Mouse (Mus musculus): ENCODE results near the gene Rbms1. TPM values are rescaled to one million over a fixed set of nuclear protein-coding genes. Genes with fewer than 3 reads are reported as not detected.

Rbms1 gene
- polyA plus RNA-seq, 1 experiment from 2014 or later: 72.2 TPM

DNA sequence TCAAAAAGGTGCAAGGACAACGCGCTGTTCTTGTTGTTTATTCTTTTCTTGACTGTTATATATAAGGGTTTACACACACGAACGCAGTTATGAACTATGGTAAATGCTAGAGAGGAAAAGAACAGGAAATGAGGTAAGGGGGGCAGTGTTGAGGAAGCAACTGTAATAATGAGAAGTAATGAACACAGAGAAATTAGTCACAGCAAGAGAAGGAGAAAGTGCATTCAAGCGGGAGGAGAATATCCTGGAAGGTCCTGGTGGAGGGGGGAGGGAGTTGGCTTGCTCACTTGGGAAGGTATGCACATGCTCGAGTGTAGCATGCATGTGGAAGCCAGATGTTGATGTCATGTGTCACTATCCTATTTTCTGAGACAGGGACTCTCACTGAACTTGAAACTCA, 39.9 kb downstream of the Rbms1 start:
- no peaks in the 10 kb centered on the region for H3K9me3 ChIP-seq (ENCODE audit: control insufficient read depth, low read length)
- H3K4me2 ChIP-seq (ENCODE audit: low read depth, low read length): no peak overlapping the region
- 34% methylated on average over 6 of the region's 6 CpGs for WGBS
- H3K4me1 ChIP-seq (ENCODE audit: control insufficient read depth, insufficient read depth, low read length): peaks cover 13% of the 10 kb centered on the region
- H3K36me3 ChIP-seq (ENCODE audit: control insufficient read depth, insufficient read depth, low read length): no peaks in the 10 kb centered on the region
- H3K9ac ChIP-seq (ENCODE audit: low read depth, low read length): no peak overlapping the region
- no peak overlapping the region for H3K27ac ChIP-seq (ENCODE audit: low read length)
- no peak overlapping the region for H3K4me3 ChIP-seq (ENCODE audit: low read length)
- ATAC-seq: no peak
- H3K27me3 ChIP-seq (replicated peaks; ENCODE audit: control insufficient read depth, insufficient read depth, low read length): no peaks in the 10 kb centered on the region

DNA sequence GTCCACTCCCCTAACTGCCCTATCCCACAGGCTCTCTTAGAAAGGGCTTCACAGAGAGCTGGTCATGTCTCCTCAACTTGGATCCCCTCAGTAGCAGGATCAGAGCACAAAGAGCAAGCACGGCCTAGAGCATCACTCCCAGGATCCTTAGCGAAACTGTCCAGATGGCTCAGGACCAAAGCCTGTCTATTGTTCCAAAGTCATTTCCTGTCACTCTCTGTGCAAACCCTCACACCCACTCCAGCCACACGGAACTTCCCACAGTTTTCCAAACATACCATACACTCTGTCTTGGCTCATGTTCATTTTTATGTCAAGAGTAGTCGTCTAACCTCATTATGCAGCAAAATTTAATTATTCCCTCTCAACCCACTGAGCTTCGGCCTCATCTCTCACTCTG, 40.6 kb downstream of the Rbms1 start:
- Histone ChIP-seq H3K36me3 (ENCODE audit: control insufficient read depth, insufficient read depth, low read length) (no peaks in the 10 kb centered on the region), H3K9me3 (ENCODE audit: control insufficient read depth, low read length) (no peaks in the 10 kb centered on the region), H3K4me1 (ENCODE audit: control insufficient read depth, insufficient read depth, low read length) (peaks cover 13% of the 10 kb centered on the region), H3K4me2 (ENCODE audit: low read depth, low read length) (0 out of 2 replicates have a peak overlapping the region, but pooled peaks have one; percentile 3), H3K27me3 (replicated peaks; ENCODE audit: control insufficient read depth, insufficient read depth, low read length) (no peaks in the 10 kb centered on the region), H3K27ac (ENCODE audit: low read length) (peak overlapping the region; percentile 45; the same call in 1 of the 2 replicates), H3K9ac (ENCODE audit: low read depth, low read length) (no peak overlapping the region), H3K4me3 (ENCODE audit: low read length) (no peak overlapping the region)
- 0 out of 2 replicates have a peak, but pooled peaks have one; percentile 28 for ATAC-seq
- WGBS: 42% methylated on average over 5 of the region's 5 CpGs

DNA sequence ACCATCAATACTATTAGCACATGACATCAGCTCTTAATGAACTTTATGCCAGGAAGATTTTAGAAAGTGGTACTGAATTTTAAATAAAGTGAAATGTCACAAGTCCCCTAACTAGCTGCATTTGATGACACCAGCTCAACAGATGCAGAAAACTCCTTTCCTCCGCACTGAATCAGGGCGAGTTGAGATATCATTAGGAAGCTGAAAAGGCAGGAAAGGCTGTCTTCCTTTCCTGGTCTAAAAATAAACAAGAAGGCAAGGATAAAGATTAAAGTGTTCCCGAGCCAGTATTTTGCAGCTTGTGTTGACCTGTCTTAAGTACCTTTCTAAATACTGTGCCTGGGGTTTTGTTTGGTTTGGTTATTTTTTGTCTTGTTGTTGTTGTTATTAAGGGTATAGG, 42.9 kb downstream of the Rbms1 start:
- ATAC-seq: no peak
- WGBS: 40% methylated on average over 3 of the region's 3 CpGs
- no peak overlapping the region for H3K4me3 ChIP-seq (ENCODE audit: low read length)
- no peaks in the 10 kb centered on the region for H3K27me3 ChIP-seq (replicated peaks; ENCODE audit: control insufficient read depth, insufficient read depth, low read length)
- no peak overlapping the region for H3K4me2 ChIP-seq (ENCODE audit: low read depth, low read length)
- peaks cover 13% of the 10 kb centered on the region for H3K4me1 ChIP-seq (ENCODE audit: control insufficient read depth, insufficient read depth, low read length)
- H3K27ac ChIP-seq (ENCODE audit: low read length): no peak overlapping the region
- H3K9me3 ChIP-seq (ENCODE audit: control insufficient read depth, low read length): no peaks in the 10 kb centered on the region
- no peaks in the 10 kb centered on the region for H3K36me3 ChIP-seq (ENCODE audit: control insufficient read depth, insufficient read depth, low read length)
- no peak overlapping the region for H3K9ac ChIP-seq (ENCODE audit: low read depth, low read length)

DNA sequence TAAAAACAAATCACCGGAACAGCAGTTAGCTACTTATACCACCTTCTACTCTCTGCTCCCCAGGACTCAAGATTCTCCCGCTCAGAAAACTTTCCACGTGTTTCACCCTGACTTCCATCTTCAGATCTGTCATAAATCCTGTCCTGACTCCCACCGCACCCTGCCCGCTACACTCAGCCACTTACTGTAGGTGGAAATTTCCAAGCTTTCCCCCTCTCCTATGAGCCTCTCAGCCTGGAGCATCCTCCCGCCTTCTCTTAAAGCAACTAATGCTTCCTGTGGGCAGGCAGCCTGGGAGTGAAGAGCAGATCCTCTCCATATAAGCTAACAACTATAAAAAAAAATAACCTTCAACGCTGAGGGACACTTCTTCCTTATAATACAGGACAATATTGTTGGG, 44.6 kb downstream of the Rbms1 start:
- 80% methylated on average over 7 of the region's 7 CpGs for WGBS
- H3K27ac ChIP-seq (ENCODE audit: low read length): no peak overlapping the region
- no peaks in the 10 kb centered on the region for H3K9me3 ChIP-seq (ENCODE audit: control insufficient read depth, low read length)

DNA sequence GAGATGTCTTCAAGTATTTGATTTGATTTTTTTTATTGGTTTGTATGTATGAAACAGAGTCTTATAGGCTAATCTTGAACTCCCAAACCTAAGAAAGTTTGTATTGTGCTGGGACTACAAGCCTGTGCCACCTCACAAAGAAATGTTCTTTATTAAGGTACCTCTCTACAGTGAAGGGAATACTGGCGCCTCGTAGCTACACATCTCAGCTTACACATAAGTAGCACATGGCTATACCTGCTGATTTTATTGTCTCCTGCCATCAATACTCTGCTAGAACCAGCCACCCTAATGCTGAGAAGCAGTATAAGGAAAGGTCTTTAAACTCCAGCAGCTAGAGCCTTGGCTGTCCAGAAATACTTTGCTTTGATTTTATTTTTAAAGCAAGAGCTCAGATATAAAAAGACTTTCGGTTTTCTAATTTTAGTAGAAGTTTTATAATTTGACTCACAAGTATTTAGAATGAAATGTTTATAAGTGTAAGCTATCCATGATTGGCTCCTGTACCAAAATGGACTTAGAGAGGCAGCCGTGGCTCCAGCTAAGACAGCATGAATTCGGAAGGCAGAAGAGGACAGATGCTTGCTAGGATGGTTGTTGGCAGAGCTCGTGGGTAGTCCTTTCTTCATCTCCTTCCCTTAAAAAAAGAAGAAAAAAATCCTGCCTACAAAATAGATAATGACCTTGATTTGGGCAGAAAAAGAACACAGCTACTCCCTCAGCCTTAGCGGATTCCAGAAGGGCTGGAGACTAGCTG, 48.3 kb downstream of the Rbms1 start:
- Histone ChIP-seq H3K4me2 (ENCODE audit: low read depth, low read length) (no peak overlapping the region), H3K4me1 (ENCODE audit: control insufficient read depth, insufficient read depth, low read length) (peaks cover 16% of the 10 kb centered on the region), H3K9me3 (ENCODE audit: control insufficient read depth, low read length) (no peaks in the 10 kb centered on the region), H3K27ac (ENCODE audit: low read length) (no peak overlapping the region), H3K4me3 (ENCODE audit: low read length) (no peak overlapping the region), H3K27me3 (replicated peaks; ENCODE audit: control insufficient read depth, insufficient read depth, low read length) (no peaks in the 10 kb centered on the region), H3K9ac (ENCODE audit: low read depth, low read length) (no peak overlapping the region), H3K36me3 (ENCODE audit: control insufficient read depth, insufficient read depth, low read length) (no peaks in the 10 kb centered on the region)
- WGBS: 70% methylated on average over 7 of the region's 7 CpGs
- ATAC-seq: no peak

More for the DNA sequence above, 44.6 kb downstream of the Rbms1 start:
- ATAC-seq: no peak
- Histone ChIP-seq H3K4me2 (ENCODE audit: low read depth, low read length) (no peak overlapping the region), H3K9ac (ENCODE audit: low read depth, low read length) (no peak overlapping the region), H3K27me3 (replicated peaks; ENCODE audit: control insufficient read depth, insufficient read depth, low read length) (no peaks in the 10 kb centered on the region), H3K36me3 (ENCODE audit: control insufficient read depth, insufficient read depth, low read length) (no peaks in the 10 kb centered on the region), H3K4me1 (ENCODE audit: control insufficient read depth, insufficient read depth, low read length) (peaks cover 12% of the 10 kb centered on the region), H3K4me3 (ENCODE audit: low read length) (no peak overlapping the region)

DNA sequence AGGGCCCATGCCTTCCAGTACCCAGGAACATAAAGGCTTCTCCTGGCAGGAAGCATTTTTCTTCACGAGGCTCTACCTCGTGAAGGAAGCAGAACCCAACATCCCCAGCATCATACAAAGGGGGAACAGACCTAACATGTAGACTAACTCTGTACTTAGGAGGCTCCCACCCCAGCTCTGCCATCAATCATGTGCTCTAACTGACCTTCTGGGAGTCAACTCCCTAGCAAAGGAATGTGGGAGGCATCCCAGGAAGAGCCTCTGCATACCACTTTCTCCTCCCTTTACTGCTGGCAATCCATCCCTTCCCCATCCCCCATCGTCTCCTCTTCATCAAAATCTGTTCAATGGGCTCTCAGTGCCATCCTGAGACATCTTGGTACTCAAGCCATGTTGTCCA, 49.7 kb downstream of the Rbms1 start:
- Histone ChIP-seq H3K4me2 (ENCODE audit: low read depth, low read length) (no peak overlapping the region), H3K27me3 (replicated peaks; ENCODE audit: control insufficient read depth, insufficient read depth, low read length) (no peaks in the 10 kb centered on the region), H3K9me3 (ENCODE audit: control insufficient read depth, low read length) (no peaks in the 10 kb centered on the region), H3K9ac (ENCODE audit: low read depth, low read length) (no peak overlapping the region), H3K4me1 (ENCODE audit: control insufficient read depth, insufficient read depth, low read length) (peaks cover 16% of the 10 kb centered on the region), H3K27ac (ENCODE audit: low read length) (no peak overlapping the region), H3K36me3 (ENCODE audit: control insufficient read depth, insufficient read depth, low read length) (no peaks in the 10 kb centered on the region), H3K4me3 (ENCODE audit: low read length) (no peak overlapping the region)
- 74% methylated on average over 3 of the region's 3 CpGs for WGBS
- ATAC-seq: no peak

DNA sequence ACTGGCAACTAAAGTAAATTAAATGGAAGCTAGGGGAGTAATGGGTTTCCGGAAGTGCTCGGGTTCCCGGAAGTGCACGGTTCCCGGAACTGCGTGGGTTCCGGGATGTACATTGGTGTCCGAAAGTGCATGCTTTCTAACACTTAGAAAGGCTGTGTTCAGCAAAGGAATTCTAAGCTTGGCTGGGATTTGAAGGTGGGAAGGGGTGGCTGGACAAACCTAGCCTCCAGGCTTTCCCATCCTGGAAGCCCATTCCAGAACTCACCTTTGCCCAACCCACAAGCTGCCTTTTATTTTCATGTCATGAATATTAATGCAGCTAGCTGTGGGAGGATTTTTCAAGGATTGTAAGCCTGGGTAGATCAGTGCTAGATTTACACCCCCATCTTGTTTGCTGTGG, 51.3 kb downstream of the Rbms1 start:
- Histone ChIP-seq H3K27ac (ENCODE audit: low read length) (no peak overlapping the region), H3K4me1 (ENCODE audit: control insufficient read depth, insufficient read depth, low read length) (peaks cover 16% of the 10 kb centered on the region), H3K4me2 (ENCODE audit: low read depth, low read length) (no peak overlapping the region), H3K9ac (ENCODE audit: low read depth, low read length) (no peak overlapping the region), H3K36me3 (ENCODE audit: control insufficient read depth, insufficient read depth, low read length) (no peaks in the 10 kb centered on the region), H3K9me3 (ENCODE audit: control insufficient read depth, low read length) (no peaks in the 10 kb centered on the region), H3K27me3 (replicated peaks; ENCODE audit: control insufficient read depth, insufficient read depth, low read length) (no peaks in the 10 kb centered on the region), H3K4me3 (ENCODE audit: low read length) (no peak overlapping the region)
- no peak for ATAC-seq
- 74% methylated on average over 8 of the region's 8 CpGs for WGBS

DNA sequence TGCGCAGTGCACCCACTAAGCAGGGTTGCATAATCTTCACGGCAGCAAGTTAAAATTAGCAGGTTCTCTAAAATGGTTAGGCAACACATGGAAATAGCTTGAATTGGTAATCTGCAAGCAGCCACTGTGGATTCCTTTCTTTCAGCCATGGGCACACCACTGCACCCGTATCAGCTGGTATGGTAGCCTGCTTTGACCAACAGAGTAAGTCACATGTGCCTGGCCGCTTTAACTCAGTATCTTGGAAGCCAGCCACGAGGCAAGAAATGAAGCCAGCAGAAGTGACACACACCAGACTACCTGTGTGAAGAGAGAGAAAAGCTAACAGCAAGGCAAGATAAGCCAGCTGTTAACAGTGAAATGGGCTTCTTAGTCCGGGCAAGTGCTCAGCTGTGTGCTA, 52.2 kb downstream of the Rbms1 start:
- Histone ChIP-seq H3K4me1 (ENCODE audit: control insufficient read depth, insufficient read depth, low read length) (peaks cover 17% of the 10 kb centered on the region), H3K4me3 (ENCODE audit: low read length) (no peak overlapping the region), H3K4me2 (ENCODE audit: low read depth, low read length) (no peak overlapping the region), H3K9me3 (ENCODE audit: control insufficient read depth, low read length) (no peaks in the 10 kb centered on the region), H3K36me3 (ENCODE audit: control insufficient read depth, insufficient read depth, low read length) (no peaks in the 10 kb centered on the region), H3K27ac (ENCODE audit: low read length) (no peak overlapping the region), H3K9ac (ENCODE audit: low read depth, low read length) (no peak overlapping the region), H3K27me3 (replicated peaks; ENCODE audit: control insufficient read depth, insufficient read depth, low read length) (no peaks in the 10 kb centered on the region)
- ATAC-seq: peak; percentile 54
- WGBS: 46% methylated on average over 6 of the region's 6 CpGs

DNA sequence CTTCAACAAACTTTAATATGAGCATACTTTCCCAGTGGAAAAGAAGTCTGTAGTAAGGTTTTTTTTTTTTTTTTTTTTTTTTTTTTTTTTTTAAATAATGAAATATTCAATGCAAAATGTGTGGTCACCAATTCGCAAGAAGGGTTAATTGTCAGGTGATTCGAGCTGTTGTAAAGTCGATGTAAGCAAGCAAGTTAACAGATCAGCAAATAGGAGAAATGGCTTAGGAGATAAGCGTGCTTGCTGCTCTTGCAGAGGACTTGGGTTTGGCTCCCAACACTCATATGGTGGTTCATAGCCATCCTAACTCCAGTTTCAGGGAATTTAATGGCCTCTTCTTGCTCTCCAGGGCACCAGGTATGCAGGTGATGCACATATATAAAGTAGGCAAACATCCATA, 54.4 kb downstream of the Rbms1 start:
- ATAC-seq: peak; percentile 75
- Histone ChIP-seq H3K9ac (ENCODE audit: low read depth, low read length) (no peak overlapping the region), H3K9me3 (ENCODE audit: control insufficient read depth, low read length) (no peaks in the 10 kb centered on the region), H3K4me3 (ENCODE audit: low read length) (no peak overlapping the region), H3K27ac (ENCODE audit: low read length) (no peak overlapping the region), H3K27me3 (replicated peaks; ENCODE audit: control insufficient read depth, insufficient read depth, low read length) (no peaks in the 10 kb centered on the region), H3K4me1 (ENCODE audit: control insufficient read depth, insufficient read depth, low read length) (peaks cover 20% of the 10 kb centered on the region), H3K36me3 (ENCODE audit: control insufficient read depth, insufficient read depth, low read length) (no peaks in the 10 kb centered on the region), H3K4me2 (ENCODE audit: low read depth, low read length) (no peak overlapping the region)
- WGBS: 63% methylated on average over 4 of the region's 4 CpGs

DNA sequence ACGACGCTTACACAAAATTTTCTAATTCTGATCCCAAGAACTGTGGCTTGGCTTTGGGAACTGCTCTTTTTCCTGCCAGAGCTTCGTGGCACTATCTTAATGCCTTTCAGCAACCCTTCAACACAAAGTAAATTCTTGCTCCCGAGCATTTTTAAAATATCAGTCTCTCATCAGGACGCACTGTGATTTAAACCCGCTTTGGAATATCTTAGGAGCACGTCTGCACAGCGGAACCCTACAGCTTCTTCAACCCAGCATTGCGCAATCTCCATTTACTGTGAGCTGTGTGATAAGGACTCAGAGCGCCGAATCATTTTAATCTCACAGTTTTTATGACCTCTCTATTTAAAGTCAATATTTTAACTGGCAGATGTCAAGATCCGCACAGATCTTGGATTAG, 54.9 kb downstream of the Rbms1 start:
- peak; percentile 84 for ATAC-seq
- Histone ChIP-seq H3K4me2 (ENCODE audit: low read depth, low read length) (peak overlapping the region; percentile 37; the same call in 1 of the 2 replicates), H3K9ac (ENCODE audit: low read depth, low read length) (no peak overlapping the region), H3K9me3 (ENCODE audit: control insufficient read depth, low read length) (no peaks in the 10 kb centered on the region), H3K4me3 (ENCODE audit: low read length) (no peak overlapping the region), H3K27ac (ENCODE audit: low read length) (no peak overlapping the region), H3K27me3 (replicated peaks; ENCODE audit: control insufficient read depth, insufficient read depth, low read length) (no peaks in the 10 kb centered on the region), H3K36me3 (ENCODE audit: control insufficient read depth, insufficient read depth, low read length) (no peaks in the 10 kb centered on the region), H3K4me1 (ENCODE audit: control insufficient read depth, insufficient read depth, low read length) (peaks cover 18% of the 10 kb centered on the region)
- 61% methylated on average over 12 of the region's 12 CpGs for WGBS
